Mouse (Mus musculus) CH12.LX (cell line): ENCODE results near the gene Bach2. TPM values are rescaled to one million over a fixed set of nuclear protein-coding genes. Genes with fewer than 3 reads are reported as not detected.

Source experiments
- DNase-seq: peaks from one replicate; pipeline ENCODE4 v3.0.0-alpha.2; 2013; ENCODE audit errors: extremely low read depth
- H3K27ac ChIP-seq: 2 replicates; pipeline ENCODE4 v1.5.1; 2012; ENCODE audit warnings: low read depth, mild to moderate bottlenecking, control low read depth, moderate library complexity; ENCODE audit not compliant: insufficient read depth
- H3K27me3 ChIP-seq: replicated peaks from 2 replicates; pipeline ENCODE3; 2012; ENCODE audit warnings: inconsistent platforms
- H3K36me3 ChIP-seq, 2 experiments: replicated peaks in 1 of 2; 2 replicates each; pipeline versions ENCODE3 to v1.6.1; 2012; ENCODE audit warnings: inconsistent platforms in 1 of 2, low read length in 1 of 2, mild to moderate bottlenecking in 1 of 2, mixed read lengths in 1 of 2, moderate library complexity in 1 of 2; ENCODE audit not compliant: control insufficient read depth in 1 of 2, insufficient read depth in 1 of 2
- H3K4me1 ChIP-seq, 2 experiments: 2 replicates each; pipeline ENCODE4 v1.6.1; 2012; ENCODE audit warnings: inconsistent platforms in 1 of 2, moderate library complexity in 1 of 2; ENCODE audit not compliant: insufficient read depth in 2 of 2, control insufficient read depth in 1 of 2
- H3K4me2 ChIP-seq: 2 replicates; pipeline ENCODE4 v1.6.1; 2012; ENCODE audit warnings: low read depth, mild to moderate bottlenecking, control low read depth; ENCODE audit not compliant: poor library complexity, insufficient read depth, severe bottlenecking
- H3K4me3 ChIP-seq, 3 experiments: fragments of 150-350 bp in 1 of 3; sonication (generic) in 1 of 3; replicated peaks in 1 of 3; 2 replicates each; pipeline versions ENCODE3 to v1.5.1; 2011 to 2012; ENCODE audit warnings: low read depth in 2 of 3, low read length in 2 of 3, mild to moderate bottlenecking in 2 of 3, moderate library complexity in 2 of 3, control low read depth in 1 of 3, improper control_type of control experiment in 1 of 3, inconsistent platforms in 1 of 3, mixed read lengths in 1 of 3; ENCODE audit not compliant: poor library complexity in 1 of 3
- H3K79me2 ChIP-seq: replicated peaks from 2 replicates; pipeline ENCODE4 v1.6.1; 2012; ENCODE audit warnings: mild to moderate bottlenecking, moderate library complexity; ENCODE audit not compliant: control insufficient read depth, poor library complexity, insufficient read depth, severe bottlenecking; ENCODE audit errors: extremely low read depth
- H3K9ac ChIP-seq: 2 replicates; pipeline ENCODE4 v1.6.1; 2012; ENCODE audit warnings: low read depth, mild to moderate bottlenecking, control low read depth, moderate library complexity; ENCODE audit not compliant: insufficient read depth
- H3K9me3 ChIP-seq: replicated peaks from 2 replicates; pipeline ENCODE3; 2012; ENCODE audit warnings: low read length, inconsistent platforms, mixed read lengths
- E2F4 ChIP-seq: IDR thresholded peaks from 2 replicates; pipeline ENCODE4 v1.6.1; 2011; ENCODE audit warnings: low read depth, low read length, improper control_type of control experiment; ENCODE audit not compliant: insufficient replicate concordance
- ELF1 ChIP-seq: IDR thresholded peaks from 2 replicates; pipeline ENCODE4 v1.6.1; 2014; ENCODE audit warnings: low read depth, mild to moderate bottlenecking, inconsistent platforms, low read length, improper control_type of control experiment
- EP300 ChIP-seq: IDR thresholded peaks from 2 replicates; pipeline ENCODE4 v1.6.1; 2011; ENCODE audit warnings: low read length, improper control_type of control experiment
- JUN ChIP-seq: IDR thresholded peaks from 2 replicates; pipeline ENCODE4 v1.6.1; 2011; ENCODE audit warnings: low read depth, mild to moderate bottlenecking, low read length, improper control_type of control experiment, moderate library complexity; ENCODE audit not compliant: insufficient read depth
- MAFK ChIP-seq: IDR thresholded peaks from 2 replicates; pipeline ENCODE4 v1.6.1; 2011; ENCODE audit warnings: low read length, improper control_type of control experiment; ENCODE audit not compliant: insufficient replicate concordance
- POLR2A ChIP-seq: IDR thresholded peaks from 2 replicates; pipeline ENCODE4 v1.6.1; 2011; ENCODE audit warnings: low read depth, mild to moderate bottlenecking, improper control_type of control experiment, low read length
- RCOR1 ChIP-seq: conservative IDR thresholded peaks from 2 replicates; pipeline ENCODE4 v1.6.1; 2012; ENCODE audit warnings: low read depth, mild to moderate bottlenecking, inconsistent platforms, low read length, improper control_type of control experiment
- SIN3A ChIP-seq: IDR thresholded peaks from 2 replicates; pipeline ENCODE4 v1.6.1; 2012; ENCODE audit warnings: low read length, improper control_type of control experiment, inconsistent platforms
- TBP ChIP-seq: conservative IDR thresholded peaks from 2 replicates; pipeline ENCODE4 v1.6.1; 2011; ENCODE audit warnings: low read depth, low read length, improper control_type of control experiment
- TCF12 ChIP-seq: IDR thresholded peaks from 2 replicates; pipeline ENCODE4 v1.6.1; 2014; ENCODE audit warnings: low read depth, mild to moderate bottlenecking, inconsistent platforms, low read length, improper control_type of control experiment
- UBTF ChIP-seq: IDR thresholded peaks from 2 replicates; pipeline ENCODE4 v1.6.1; 2012; ENCODE audit warnings: low read depth, mild to moderate bottlenecking, inconsistent platforms, low read length, improper control_type of control experiment, moderate library complexity
- ZKSCAN1 ChIP-seq: IDR thresholded peaks from 2 replicates; pipeline ENCODE4 v1.6.1; 2012; ENCODE audit warnings: low read depth, inconsistent platforms, low read length, improper control_type of control experiment, borderline replicate concordance
- ZMIZ1 ChIP-seq: IDR thresholded peaks from 2 replicates; pipeline ENCODE4 v1.6.1; 2012; ENCODE audit warnings: low read depth, mild to moderate bottlenecking, inconsistent platforms, low read length, improper control_type of control experiment
- dilution Hi-C: fragments of 300-500 bp; cut with MboI; formaldehyde crosslinking; loops from 2 replicates; pipeline ENCODE4 v1.14.3; 2020; ENCODE audit warnings: low sequenced_read_pairs; ENCODE audit not compliant: extremely low pct_unique_long_range_greater_than_20kb, extremely low pct_ligation_motif_present
- in situ Hi-C: fragments of 300-500 bp; cut with MboI; formaldehyde crosslinking; loops from 3 replicates; pipeline ENCODE4 v1.14.3; 2019; ENCODE audit warnings: low sequenced_read_pairs, low pct_ligation_motif_present, low pct_unique_long_range_greater_than_20kb, mixed read lengths
- polyA plus RNA-seq: library from polyadenylated mRNA; unstranded; fragments of >175 nt; gene quantifications from 2 replicates; pipeline ENCODE4 v1.2.1, GENCODE M21; 2012; ENCODE audit warnings: low read depth; ENCODE audit not compliant: insufficient read length
- total RNA-seq, 2 experiments: library from RNA; depleted of rRNA; stranded (reverse); fragments of 300-350 nt in 1 of 2; fragments of >200 nt in 1 of 2; gene quantifications; 2 replicates each; pipeline ENCODE4 v1.2.3; 2012 to 2014

Bach2 gene
- total and polyA plus RNA-seq, 3 experiments = 0.11 TPM; not detected in 2

DNA sequence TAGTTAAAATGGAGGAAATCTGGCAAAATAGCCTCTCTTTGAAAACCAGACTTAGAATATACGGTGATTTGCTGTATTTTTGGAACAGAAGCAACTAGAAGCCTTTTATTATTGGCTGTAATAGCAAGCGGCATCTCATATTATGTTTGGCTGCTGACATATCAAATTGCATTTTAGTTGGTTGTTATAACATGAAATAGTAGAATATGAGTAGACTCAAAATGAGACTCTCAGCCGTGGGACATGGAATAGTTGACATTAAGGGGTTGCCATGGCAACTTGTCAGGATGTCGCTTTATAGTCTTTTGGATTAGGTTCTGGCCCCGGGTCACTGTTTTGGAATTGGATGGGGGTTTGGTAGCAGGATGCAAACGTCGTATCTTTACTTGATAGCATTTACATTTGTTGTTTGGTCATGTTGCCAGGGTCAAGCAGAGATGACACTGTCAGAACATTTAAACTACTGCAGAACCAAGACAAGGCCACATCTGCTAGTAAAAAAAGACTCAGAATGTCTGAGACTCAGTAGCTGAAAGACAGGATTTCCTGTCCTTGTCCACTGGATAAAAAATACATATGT is 55.2 kb downstream of the Bach2 start:
- no peak overlapping the region for H3K4me3 ChIP-seq
- in situ Hi-C loops = no loop called here
- DNase-seq = no peak
- TF ChIP-seq TBP (no peak), ELF1 (no peak), TCF12 (no peak), RCOR1 (no peak), UBTF (no peak), SIN3A (no peak), JUN (no peak), ZKSCAN1 (no peak), E2F4 (no peak), ZMIZ1 (no peak)
- TF ChIP-seq, all 38 proteins: peak for 0
- no peaks in the 10 kb centered on the region for H3K9me3 ChIP-seq
- no peaks in the 10 kb centered on the region for H3K27me3 ChIP-seq
- dilution Hi-C loops = no loop called here
- H3K9ac ChIP-seq = no peak overlapping the region
- H3K4me2 ChIP-seq = no peak overlapping the region
- no peak overlapping the region for H3K27ac ChIP-seq
- no peaks in the 10 kb centered on the region for H3K4me1 ChIP-seq
- no peaks in the 10 kb centered on the region for H3K36me3 ChIP-seq
- H3K79me2 ChIP-seq = no peaks in the 10 kb centered on the region

DNA sequence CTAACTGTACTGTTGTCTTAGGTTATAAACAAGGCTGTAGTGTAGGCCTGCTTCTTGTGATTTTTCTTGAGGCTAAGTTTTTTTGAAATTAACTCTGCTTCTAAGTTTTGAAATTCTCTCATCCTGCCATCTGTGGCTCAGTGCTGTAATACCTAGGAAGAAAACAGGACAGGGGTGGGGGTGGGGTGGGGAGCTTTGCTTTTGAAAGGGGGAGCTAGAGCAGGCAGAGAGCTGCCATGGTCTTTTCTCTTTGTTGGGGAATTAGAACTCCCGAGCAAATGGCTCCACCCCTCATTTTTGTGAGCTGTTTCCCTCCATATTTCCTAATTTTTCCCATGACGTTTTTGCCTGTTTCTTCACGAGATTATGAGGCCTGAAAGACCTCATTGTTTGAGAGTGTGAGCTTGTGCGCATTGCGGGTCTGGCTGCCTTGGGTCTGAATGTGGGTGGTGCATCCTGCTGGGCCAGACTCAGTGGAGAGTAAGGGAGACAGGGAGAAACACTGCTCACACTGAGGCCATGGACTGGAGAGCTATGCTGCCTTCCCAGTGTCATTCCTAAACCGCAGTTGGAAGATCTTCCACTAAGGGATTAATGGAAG is 58.6 kb downstream of the Bach2 start:
- Histone ChIP-seq H3K27me3 (no peaks in the 10 kb centered on the region), H3K36me3 (no peaks in the 10 kb centered on the region), H3K9ac (no peak overlapping the region), H3K27ac (no peak overlapping the region), H3K4me1 (no peaks in the 10 kb centered on the region), H3K4me3 (no peak overlapping the region), H3K79me2 (no peaks in the 10 kb centered on the region), H3K9me3 (no peaks in the 10 kb centered on the region), H3K4me2 (no peak overlapping the region)
- TF ChIP-seq MAFK = no peak
- dilution Hi-C loops (no loop called here), in situ Hi-C loops (no loop called here)
- DNase-seq = no peak

DNA sequence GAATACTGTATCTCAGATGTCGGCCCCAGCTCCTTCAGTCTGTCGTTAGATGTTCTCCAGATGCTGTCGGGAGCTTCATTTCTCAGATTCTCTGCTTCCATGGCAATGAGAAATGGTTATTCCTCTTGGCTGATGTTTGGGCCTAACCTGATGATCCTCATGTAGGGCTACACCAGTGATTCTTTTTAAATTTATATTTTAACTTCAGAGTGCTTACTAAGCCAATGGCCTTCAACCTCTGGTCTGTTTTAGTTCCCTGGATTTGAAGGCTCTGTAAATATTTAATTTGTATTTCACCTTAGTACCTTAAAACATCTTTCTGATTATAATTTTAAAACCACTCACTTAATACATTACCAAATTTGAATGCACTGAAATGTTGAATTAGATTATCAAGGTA is 60.6 kb downstream of the Bach2 start:
- dilution Hi-C loops = no loop called here

More for the DNA sequence above, 60.6 kb downstream of the Bach2 start:
- Histone ChIP-seq H3K36me3 (no peaks in the 10 kb centered on the region), H3K4me3 (no peak overlapping the region), H3K9ac (no peak overlapping the region), H3K27ac (no peak overlapping the region), H3K4me1 (0 out of 4 replicates have a peak, but pooled peaks cover 0 to 2% of the 10 kb centered on the region in 2 experiments), H3K27me3 (no peaks in the 10 kb centered on the region), H3K9me3 (no peaks in the 10 kb centered on the region), H3K4me2 (no peak overlapping the region), H3K79me2 (no peaks in the 10 kb centered on the region)
- TF ChIP-seq POLR2A = no peak
- TF ChIP-seq EP300 = no peak
- DNase-seq = no peak
- in situ Hi-C loops = no loop called here
